Mouse (Mus musculus) adrenal gland, postnatal 25 days (tissue): ENCODE data around the gene Hmgn1. TPM values are rescaled to one million over a fixed set of nuclear protein-coding genes. Genes with fewer than 3 reads are reported as not detected.
"Not testable (repeated sequence)": the region's sequence is repeated elsewhere in the genome, so short reads cannot be mapped to it uniquely, and the experiment has no call there.

Experiments used
- DNase-seq: peaks from one replicate; pipeline ENCODE4 v3.0.0; 2021; ENCODE audit warnings: mixed read lengths
- long read RNA-seq: library from polyadenylated mRNA; stranded (forward); transcript quantifications from one replicate; pipeline ENCODE4 v2.0.0, GENCODE M21; 2021
- total RNA-seq: library from RNA; stranded (reverse); gene quantifications from 2 replicates; pipeline ENCODE4 v1.2.3, GENCODE M21; 2021

Hmgn1 gene
- total RNA-seq = 234 and 254 TPM in 2 replicates
- long read RNA-seq, transcript Hmgn1-201 (6 exons, 2,174 nt) = major isoform, 88 of 132 reads
- long read RNA-seq, partial matches to known transcripts = 2 of 132 reads
- long read RNA-seq, other reads (novel, unspliced or antisense) = 42 of 132 reads

DNA sequence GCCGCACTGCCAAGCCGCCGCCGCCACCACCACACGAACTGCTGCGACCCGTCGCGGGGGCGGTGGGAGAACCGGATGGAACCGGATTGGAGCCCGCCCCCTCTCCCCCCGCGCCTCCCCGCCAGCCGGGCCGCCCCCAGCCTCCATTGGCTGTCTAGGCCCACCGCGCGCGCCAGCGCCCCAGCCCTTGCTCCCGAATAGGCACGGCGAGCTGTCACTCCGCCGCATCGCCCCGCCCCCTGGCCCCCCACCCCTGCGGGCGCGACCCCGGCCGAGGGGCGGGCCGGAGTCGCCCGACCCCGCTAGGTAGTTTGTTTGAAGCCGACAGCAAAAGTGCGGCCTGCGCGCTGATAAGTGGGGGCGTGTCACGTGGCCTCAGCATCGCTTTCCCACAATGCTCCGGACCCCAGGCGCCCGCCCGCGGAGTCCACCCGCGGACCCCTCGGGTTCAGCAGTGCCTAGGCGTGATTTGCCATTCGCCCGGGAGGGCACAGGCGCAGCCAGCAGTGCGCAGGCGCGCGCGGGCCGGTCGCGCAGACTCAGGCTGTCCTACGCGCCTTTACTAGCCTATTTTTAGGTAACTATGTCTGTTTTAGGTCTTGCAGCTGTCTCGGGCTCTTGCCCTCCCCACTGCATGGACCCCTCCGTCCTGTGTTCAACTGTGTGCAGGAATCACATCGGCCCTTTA lies at the start of gene Hmgn1:
Gene Hmgn1 (minus strand): TSS at position 73 of the 688 bp plus-strand sequence.
- peak; percentile 99 for DNase-seq

DNA sequence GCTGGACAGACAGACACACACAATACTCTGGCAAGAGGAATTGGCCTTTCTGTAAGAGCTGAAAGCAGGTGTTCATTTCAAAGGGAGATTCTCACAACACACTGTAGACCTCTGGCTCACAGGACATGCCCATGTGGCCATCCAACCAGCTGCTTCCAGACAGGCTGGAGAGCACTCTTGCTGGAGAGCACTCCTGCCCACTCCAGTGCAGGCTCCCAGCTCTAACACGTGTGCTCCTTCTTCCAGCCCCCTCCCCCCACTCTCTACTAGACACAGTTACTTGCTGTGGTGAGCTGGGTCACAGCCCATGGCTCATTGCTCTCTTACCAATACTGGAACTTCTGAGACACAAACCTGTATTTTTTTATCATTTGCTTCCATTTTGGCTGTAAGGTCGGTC lies 47.9 kb upstream of the Hmgn1 start:
- no peak for DNase-seq

DNA sequence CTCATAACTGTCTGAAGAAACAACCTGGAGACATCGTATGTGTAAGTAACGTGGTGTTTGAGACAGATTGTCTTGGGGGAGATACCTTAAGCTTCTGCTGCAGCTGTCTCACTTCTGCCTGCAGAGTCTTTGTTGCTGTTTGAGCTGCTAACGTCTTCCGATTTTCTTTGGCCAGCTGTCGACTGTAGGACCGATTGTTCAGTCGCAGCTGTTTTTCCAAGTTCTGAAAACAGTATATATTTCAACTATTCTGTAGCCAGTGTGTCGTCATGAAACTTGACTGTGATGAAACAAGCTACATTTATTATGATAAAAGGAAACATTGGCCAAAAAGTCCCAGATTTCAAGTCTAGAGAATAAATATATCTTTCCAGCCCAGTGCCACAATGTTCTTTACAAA lies 46.1 kb upstream of the Hmgn1 start:
- DNase-seq = no peak

DNA sequence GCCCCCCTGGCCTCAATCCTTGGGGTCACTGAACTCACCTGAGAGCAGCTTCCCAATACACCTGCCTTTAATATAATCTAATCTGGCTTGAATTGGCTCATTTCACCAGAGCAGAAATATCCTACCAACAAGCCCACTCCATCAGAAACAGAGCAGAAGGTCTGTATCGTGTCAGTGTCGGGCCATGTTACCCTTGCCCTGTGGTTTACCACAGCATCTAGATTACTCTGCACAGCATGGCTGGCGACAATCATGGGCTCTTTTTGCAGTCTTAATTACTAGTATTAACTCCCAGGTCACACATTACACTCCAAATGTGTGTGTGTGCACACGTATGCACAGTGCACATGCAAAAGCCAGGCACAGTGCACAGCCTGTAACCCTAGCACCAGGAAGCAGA lies 41.3 kb upstream of the Hmgn1 start:
- no peak for DNase-seq

GRCm38 (mm10) chr16:96165723-96166264 lies 38.3 kb upstream of the Hmgn1 start:
- no peak for DNase-seq

DNA sequence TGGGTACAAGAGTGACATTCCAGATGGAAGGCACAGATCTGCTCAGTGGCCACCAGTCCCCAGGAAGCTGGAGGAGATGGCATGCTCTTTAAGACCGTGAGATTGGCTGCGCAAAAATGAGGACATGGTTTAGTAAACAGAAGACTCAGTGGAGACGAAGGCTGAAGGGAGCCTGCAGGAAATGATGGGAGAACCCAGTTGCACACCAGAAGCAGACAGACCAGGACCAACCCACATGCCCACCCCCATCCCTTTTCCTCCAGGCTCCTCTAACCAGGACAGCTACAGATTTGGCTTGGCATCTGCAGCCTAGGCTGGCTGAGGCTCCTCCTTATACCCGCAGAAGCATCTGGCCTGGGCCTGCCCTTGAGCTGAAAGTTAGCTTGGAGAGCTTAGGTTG lies 33.8 kb upstream of the Hmgn1 start:
- DNase-seq = no peak

DNA sequence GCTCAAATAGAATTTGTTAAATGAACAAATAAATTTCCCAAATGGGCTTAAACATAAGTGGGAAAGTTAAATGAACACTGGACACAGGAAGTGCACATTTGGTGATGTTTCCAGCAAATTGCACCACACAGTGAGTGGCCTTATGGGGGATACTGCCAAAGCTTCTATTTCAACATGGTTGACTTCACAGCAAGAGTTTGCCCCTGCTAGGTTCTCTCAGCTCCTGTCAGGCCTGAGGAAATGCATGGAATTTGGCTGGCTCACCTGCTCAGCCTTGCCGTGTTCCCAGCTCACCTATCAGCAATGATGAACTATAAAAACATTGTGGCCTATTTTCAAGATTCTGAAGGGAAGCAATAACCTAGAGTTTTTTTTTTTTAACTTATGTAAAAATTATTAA lies 33.4 kb upstream of the Hmgn1 start:
- DNase-seq = no peak

DNA sequence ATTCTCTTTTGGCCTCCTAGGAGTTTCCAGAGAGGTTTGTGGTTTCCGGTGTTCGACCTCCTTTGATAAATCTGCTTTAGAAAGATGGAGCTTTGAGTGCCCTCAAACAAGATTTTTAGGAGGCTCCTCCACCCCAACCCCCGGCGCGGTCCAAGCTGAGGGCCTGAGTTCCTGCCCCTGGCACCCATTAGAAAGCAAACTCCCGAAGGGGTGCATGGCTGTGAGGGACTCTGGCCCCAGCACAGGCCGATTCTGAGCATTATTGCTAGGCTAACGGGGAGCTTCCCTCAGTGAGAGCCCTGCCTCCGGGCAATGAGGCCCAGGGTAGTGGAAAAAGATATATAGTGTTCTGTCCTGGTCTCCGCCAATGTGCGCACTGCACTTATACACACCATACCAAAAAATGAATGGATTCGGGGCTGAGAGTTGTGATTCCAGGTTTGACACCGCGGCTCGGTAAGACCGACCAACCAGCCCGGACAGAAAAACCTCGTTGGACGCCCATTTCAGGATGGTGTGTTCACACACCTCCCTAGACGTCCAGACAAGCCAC lies 32.3 kb upstream of the Hmgn1 start:
- DNase-seq = no peak

GRCm38 (mm10) chr16:96159091-96159731 lies 31.7 kb upstream of the Hmgn1 start:
- DNase-seq = peak; percentile 70

DNA sequence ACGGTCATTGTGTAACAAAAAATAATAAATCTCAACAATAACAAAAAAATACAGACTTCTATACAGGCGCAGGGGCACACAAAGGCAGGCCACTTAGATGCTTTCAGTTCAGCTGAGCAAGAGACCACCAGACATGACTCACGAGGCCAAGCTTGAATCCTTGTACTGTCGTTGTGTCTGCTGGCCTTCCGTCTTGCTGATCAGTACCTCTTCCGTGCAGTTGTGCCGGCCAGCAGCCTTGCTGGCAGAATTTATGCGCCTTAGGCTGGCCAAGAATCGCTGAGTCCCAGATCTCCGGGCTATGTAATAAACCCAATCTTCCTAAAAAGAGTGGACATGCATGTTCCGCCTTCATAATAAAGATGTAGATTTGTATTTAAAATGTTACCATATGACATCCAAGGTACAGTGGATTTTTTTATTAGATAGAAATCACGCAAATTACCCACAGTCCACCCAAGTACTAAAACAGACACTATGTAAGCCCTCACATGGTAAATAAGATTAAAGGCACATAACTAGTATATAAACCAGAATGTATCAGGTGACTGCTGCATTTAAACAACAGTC lies 31.1 kb upstream of the Hmgn1 start:
- peak; percentile 36 for DNase-seq

- no peak for DNase-seq
Measured at GRCm38 (mm10) chr16:96157171-96157570, 29.6 kb upstream of the Hmgn1 start.

- DNase-seq = no peak
Measured at GRCm38 (mm10) chr16:96156019-96156418, 28.5 kb upstream of the Hmgn1 start.

- DNase-seq = no peak
Measured at GRCm38 (mm10) chr16:96154476-96154875, 26.9 kb upstream of the Hmgn1 start.

GRCm38 (mm10) chr16:96151551-96151950 lies 24.0 kb upstream of the Hmgn1 start:
- peak; percentile 86 for DNase-seq

DNA sequence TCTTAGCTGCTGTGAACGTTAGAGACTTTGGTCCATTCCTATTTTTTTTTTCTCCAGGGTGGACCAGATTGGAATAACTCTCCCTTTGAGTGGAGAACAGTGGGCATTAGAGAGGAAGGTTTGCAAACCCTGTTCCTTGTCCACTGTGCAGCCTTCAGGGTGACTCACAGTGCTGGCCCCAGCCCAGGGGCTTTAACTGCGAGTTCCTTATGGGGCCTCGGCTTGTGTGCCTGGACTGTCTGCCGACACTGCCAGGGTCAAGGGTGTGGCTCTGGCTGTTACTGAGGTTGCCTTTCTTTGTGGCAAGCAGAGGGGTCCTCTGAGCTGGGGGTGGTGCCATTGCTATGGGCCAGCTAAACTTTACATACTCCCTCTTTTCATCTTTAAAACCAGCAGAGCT lies 23.5 kb upstream of the Hmgn1 start:
- DNase-seq = peak; percentile 89

DNA sequence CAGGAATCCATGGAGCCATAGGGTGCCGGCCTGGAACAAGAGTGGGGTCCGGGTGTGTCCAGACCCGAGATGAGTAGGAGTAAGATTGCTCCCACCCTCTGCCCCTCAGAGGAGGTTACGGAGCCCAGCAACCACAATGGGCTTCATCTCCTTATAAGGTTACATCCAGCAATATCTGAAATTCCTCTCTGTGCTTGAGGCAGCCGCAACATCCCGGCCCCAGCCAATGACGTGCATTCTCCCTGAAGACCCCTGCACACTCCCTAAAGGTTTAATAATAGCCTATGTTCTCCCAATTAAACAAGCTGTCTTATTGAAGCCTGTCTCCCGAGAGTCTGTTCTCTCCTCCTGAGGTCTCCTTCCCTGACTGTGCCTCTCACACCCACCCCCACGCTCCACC lies 21.8 kb upstream of the Hmgn1 start:
- DNase-seq = no peak

DNA sequence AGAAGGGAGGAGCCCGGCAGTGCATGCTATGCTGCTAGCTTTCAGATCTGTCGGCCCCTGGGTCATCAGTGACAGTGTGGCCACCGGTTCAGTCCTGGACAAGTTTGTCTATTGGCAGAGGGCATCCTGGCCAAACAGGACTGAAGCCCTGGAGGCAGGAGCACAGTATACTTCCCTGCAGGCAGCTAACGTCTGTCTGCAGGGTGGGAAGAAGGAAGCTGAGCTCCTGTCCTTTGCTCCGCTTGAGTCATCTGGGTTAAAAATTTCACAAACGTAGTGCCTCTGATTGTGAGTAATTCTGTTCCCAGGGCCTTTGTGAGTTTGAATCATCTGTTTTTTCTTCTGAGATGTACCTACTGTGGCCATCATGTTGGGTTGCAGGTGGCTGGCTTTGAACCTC lies 21.3 kb upstream of the Hmgn1 start:
- DNase-seq = no peak

- DNase-seq = no peak
Measured at GRCm38 (mm10) chr16:96145814-96146213, 18.3 kb upstream of the Hmgn1 start.

GRCm38 (mm10) chr16:96145110-96145800 lies 17.7 kb upstream of the Hmgn1 start, which contains the start of gene Wrb:
Gene Wrb (plus strand): TSS chr16:96145407.
- DNase-seq = peak; percentile 100

DNA sequence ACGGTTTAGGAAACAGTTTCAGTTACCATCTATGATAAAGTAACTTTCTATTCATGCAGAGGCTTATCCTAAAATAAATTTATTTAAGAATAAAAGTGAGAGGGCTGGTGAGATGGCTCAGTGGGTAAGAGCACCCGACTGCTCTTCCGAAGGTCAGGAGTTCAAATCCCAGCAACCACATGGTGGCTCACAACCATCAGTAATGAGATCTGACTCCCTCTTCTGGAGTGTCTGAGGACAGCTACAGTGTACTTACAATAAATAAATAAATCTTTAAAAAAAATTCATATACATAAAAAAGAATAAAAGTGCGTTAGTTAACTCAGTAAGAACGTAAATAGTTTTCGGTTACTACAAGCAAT lies 17.2 kb upstream of the Hmgn1 start:
- DNase-seq = not testable (repeated sequence)

- DNase-seq = no peak
Measured at GRCm38 (mm10) chr16:96128466-96128865, 937 bp upstream of the Hmgn1 start.

- no peak for DNase-seq
Measured at GRCm38 (mm10) chr16:96127288-96127656, 257 bp downstream of the Hmgn1 start.
